Mouse (Mus musculus) left cerebral cortex, adult 9 months (tissue): Measurements from ENCODE around the gene Zcchc2.

Experiments
- DNase-seq, 2 experiments: peaks; one replicate each; pipeline ENCODE4 v3.0.0; 2022; ENCODE audit warnings: low spot score in 2 of 2

Gene Zcchc2

GRCm38 (mm10) chr1:106034776-106035175 is 44.6 kb downstream of the Zcchc2 start:
- no peak for DNase-seq

- DNase-seq = peak; percentile 16 to 71
Observed at GRCm38 (mm10) chr1:106036861-106037599, 46.8 kb downstream of the Zcchc2 start.

GRCm38 (mm10) chr1:106039326-106039725 is 49.1 kb downstream of the Zcchc2 start:
- no peak for DNase-seq

GRCm38 (mm10) chr1:106040271-106040670 is 50.1 kb downstream of the Zcchc2 start:
- DNase-seq = no peak

GRCm38 (mm10) chr1:106042221-106042620 is 52.0 kb downstream of the Zcchc2 start:
- no peak for DNase-seq

- no peak for DNase-seq
Observed at GRCm38 (mm10) chr1:106043053-106043820, 53.0 kb downstream of the Zcchc2 start.

GRCm38 (mm10) chr1:106049036-106049435 is 58.8 kb downstream of the Zcchc2 start:
- DNase-seq = no peak

- no peak for DNase-seq
Observed at GRCm38 (mm10) chr1:106054978-106055377, 64.8 kb downstream of the Zcchc2 start.

- DNase-seq = no peak
Observed at GRCm38 (mm10) chr1:106058355-106058754, 68.1 kb downstream of the Zcchc2 start.

GRCm38 (mm10) chr1:106059516-106060277 is 69.5 kb downstream of the Zcchc2 start:
- no peak for DNase-seq

- no peak for DNase-seq
Observed at GRCm38 (mm10) chr1:106061185-106061910, 71.1 kb downstream of the Zcchc2 start.

- no peak for DNase-seq
Observed at GRCm38 (mm10) chr1:106062891-106063590, 72.8 kb downstream of the Zcchc2 start.

- DNase-seq = no peak
Observed at GRCm38 (mm10) chr1:106063591-106064170, 73.5 kb downstream of the Zcchc2 start.

GRCm38 (mm10) chr1:106064291-106064690 is 74.1 kb downstream of the Zcchc2 start:
- DNase-seq = no peak

GRCm38 (mm10) chr1:106064711-106065110 is 74.5 kb downstream of the Zcchc2 start:
- DNase-seq = no peak

- no peak for DNase-seq
Observed at GRCm38 (mm10) chr1:106065679-106066078, 75.5 kb downstream of the Zcchc2 start.

- DNase-seq = no peak
Observed at GRCm38 (mm10) chr1:106067306-106067705, 77.1 kb downstream of the Zcchc2 start.

GRCm38 (mm10) chr1:106069867-106070543 is 79.8 kb downstream of the Zcchc2 start:
- no peak for DNase-seq

- DNase-seq = no peak
Observed at GRCm38 (mm10) chr1:106070814-106071213, 80.6 kb downstream of the Zcchc2 start.
